Mouse (Mus musculus) cortical plate, adult 2 months (tissue): ENCODE results near the gene Zdhhc20.
"Not testable (repeated sequence)": the region's sequence is repeated elsewhere in the genome, so short reads cannot be mapped to it uniquely, and the experiment has no call there.

ENCODE experiments used
- CTCF ChIP-seq: fragments of 200-500 bp; IDR thresholded peaks from 2 replicates; pipeline ENCODE4 v1.5.1; 2011; ENCODE audit warnings: mild to moderate bottlenecking, control low read depth, low read length; ENCODE audit not compliant: insufficient read depth; ENCODE audit errors: extremely low read depth
- POLR2A ChIP-seq: fragments of 200-500 bp; IDR thresholded peaks from 2 replicates; pipeline ENCODE4 v1.6.1; 2011; ENCODE audit warnings: mild to moderate bottlenecking, low read length, control low read depth; ENCODE audit not compliant: insufficient read depth; ENCODE audit errors: extremely low read depth

- not testable (repeated sequence) for TF ChIP-seq CTCF, POLR2A
Observed at GRCm38 (mm10) chr14:57896088-57896871, 6.2 kb upstream of the Zdhhc20 start.
